Mouse (Mus musculus) megakaryocyte, embryonic 14.5 days (primary cell): ENCODE measurements at regions not wholly inside any gene's neighbourhood (a gene's known extent, or its start where the extent isn't known, plus 50 kb on each side); places are given as distances from the start of the nearest gene placed in this dataset.

Experiments
- FLI1 ChIP-seq: IDR thresholded peaks from 2 replicates; pipeline ENCODE4 v1.6.1; 2012; ENCODE audit warnings: low read length, inconsistent platforms, mixed read lengths
- GATA1 ChIP-seq: IDR thresholded peaks from 3 replicates; pipeline ENCODE4 v1.6.1; 2012; ENCODE audit warnings: mixed read lengths, low read length, inconsistent platforms, borderline replicate concordance

- TF ChIP-seq GATA1 (no peak), FLI1 (no peak)
Observed at GRCm38 (mm10) chr9:41523969-41524368, 362.5 kb upstream of the Ubash3b start.
